Comparison of ENCODE assay signal across 15 mouse cellular contexts in the genomic region with DNA sequence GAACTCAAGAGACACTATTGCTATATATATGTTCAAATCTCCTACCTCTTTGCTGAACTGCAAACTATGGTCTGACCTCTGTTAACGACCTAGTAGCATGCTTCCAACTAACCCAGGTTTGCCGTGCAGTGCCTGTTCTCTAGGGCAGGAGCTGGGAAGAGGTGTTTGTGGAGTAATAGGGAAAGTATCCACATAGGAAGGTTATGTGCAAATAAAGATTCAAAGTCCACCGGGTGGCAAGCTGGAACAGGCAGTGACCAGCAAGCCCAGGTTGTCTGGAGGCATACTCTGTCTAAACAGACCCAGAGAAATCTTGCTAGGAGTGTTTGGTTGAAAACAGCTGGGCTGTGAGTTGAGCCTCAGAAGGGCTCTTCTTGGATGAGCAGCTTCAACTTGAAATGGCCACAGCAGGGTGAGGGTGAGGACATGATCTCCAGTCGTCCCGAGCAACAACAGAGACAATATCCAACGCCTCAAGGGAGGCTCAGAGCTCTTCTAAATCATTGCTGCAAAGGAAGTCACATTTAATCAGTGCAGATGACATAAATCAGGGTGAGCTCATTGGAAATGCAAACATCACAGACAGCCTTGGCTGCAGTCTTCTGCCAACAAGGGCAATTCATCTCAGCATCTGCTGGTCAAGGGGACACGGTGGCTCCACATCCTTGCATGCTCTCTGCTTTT.
DNase-seq lines count a peak whose midpoint lies in the region; ATAC-seq lines count a peak whose summit lies in the region.
"Had no signal": no experiment of that assay in that cellular context is flagged by ENCODE, and none has a peak within 500 bp of the region (broad histone marks: within the 10 kb centered on the region; RNA-seq: fewer than 3 reads in every experiment).

No protein-coding gene starts in this region.

- H3K27ac ChIP-seq in liver, embryonic 15.5 days (replicated peaks): no peak overlapping the region; the same call in 1 of the 2 replicates
- no peak overlapping the region for H3K27ac ChIP-seq in forebrain, embryonic 14.5 days (ENCODE audit: low read depth, low read length)
- H3K27ac ChIP-seq: embryonic facial prominence, embryonic 13.5 days; hindbrain, embryonic 13.5 days; limb, embryonic 13.5 days had no signal

- WGBS in liver, embryonic 15.5 days (ENCODE audit: insufficient replicate concordance): 50% methylated on average over 7 of the region's 7 CpGs
- WGBS in forebrain, embryonic 14.5 days: 83% methylated on average over 7 of the region's 7 CpGs

- H3K4me2 ChIP-seq in liver, embryonic 15.5 days: no peak overlapping the region
- H3K4me2 ChIP-seq in forebrain, embryonic 14.5 days (ENCODE audit: low read length): no peak overlapping the region
- H3K4me2 ChIP-seq: embryonic facial prominence, embryonic 13.5 days; hindbrain, embryonic 13.5 days; limb, embryonic 13.5 days had no signal

- no peak overlapping the region for H3K4me3 ChIP-seq in liver, embryonic 15.5 days (replicated peaks)
- H3K4me3 ChIP-seq in forebrain, embryonic 14.5 days (ENCODE audit: low read depth, low read length): no peak overlapping the region
- H3K4me3 ChIP-seq: embryonic facial prominence, embryonic 13.5 days; hindbrain, embryonic 13.5 days; limb, embryonic 13.5 days had no signal

- H3K36me3 ChIP-seq in liver, embryonic 15.5 days (replicated peaks): no peaks in the 10 kb centered on the region
- no peaks in the 10 kb centered on the region for H3K36me3 ChIP-seq in forebrain, embryonic 14.5 days (ENCODE audit: control insufficient read depth, insufficient read depth, low read length)
- H3K36me3 ChIP-seq: embryonic facial prominence, embryonic 13.5 days; hindbrain, embryonic 13.5 days; limb, embryonic 13.5 days had no signal

- DNase-seq in urinary bladder, postnatal 14 days (ENCODE audit: low spot score): peak; percentile 12
- DNase-seq in urinary bladder, adult 2 months (ENCODE audit: low spot score): no peak
- peak; percentile 40 for DNase-seq in kidney, adult 9 months
- no peak for DNase-seq in right cerebral cortex, adult 2 months (ENCODE audit: low spot score in 2 of 2)
- DNase-seq in forebrain, embryonic 14.5 days (ENCODE audit: low spot score): no peak
- DNase-seq in cerebellum, postnatal 14 days: no peak
- DNase-seq in B cell, adult 2 months: no peak
- DNase-seq: cerebellum, adult 8-10 months; gastrocnemius, postnatal 25 days had no signal

- no peaks in the 10 kb centered on the region for H3K9me3 ChIP-seq in liver, embryonic 15.5 days (replicated peaks)
- no peaks in the 10 kb centered on the region for H3K9me3 ChIP-seq in forebrain, embryonic 14.5 days (replicated peaks; ENCODE audit: control insufficient read depth, low read length)
- H3K9me3 ChIP-seq: embryonic facial prominence, embryonic 13.5 days; hindbrain, embryonic 13.5 days; limb, embryonic 13.5 days had no signal

- H3K9ac ChIP-seq in liver, embryonic 15.5 days: no peak overlapping the region
- H3K9ac ChIP-seq in forebrain, embryonic 14.5 days (ENCODE audit: low read length): no peak overlapping the region
- H3K9ac ChIP-seq: embryonic facial prominence, embryonic 13.5 days; hindbrain, embryonic 13.5 days; limb, embryonic 13.5 days had no signal

- peak; percentile 77 for ATAC-seq in liver, embryonic 15.5 days (ENCODE audit: insufficient read depth)
- ATAC-seq in forebrain, embryonic 14.5 days: no peak
- ATAC-seq: forebrain, embryonic 16.5 days; Patski had no signal

- H3K27me3 ChIP-seq in liver, embryonic 15.5 days: no peaks in the 10 kb centered on the region
- H3K27me3 ChIP-seq in forebrain, embryonic 14.5 days (replicated peaks; ENCODE audit: control insufficient read depth, insufficient read depth, low read length): no peaks in the 10 kb centered on the region
- H3K27me3 ChIP-seq: embryonic facial prominence, embryonic 13.5 days; hindbrain, embryonic 13.5 days; limb, embryonic 13.5 days had no signal

- H3K4me1 ChIP-seq in liver, embryonic 15.5 days (replicated peaks): no peaks in the 10 kb centered on the region
- H3K4me1 ChIP-seq in forebrain, embryonic 14.5 days (ENCODE audit: control insufficient read depth, insufficient read depth, low read length): no peaks in the 10 kb centered on the region
- H3K4me1 ChIP-seq: embryonic facial prominence, embryonic 13.5 days; limb, embryonic 13.5 days had no signal

Comparison
In these comparisons a context has a peak if more than half of its experiments do, and no peak if none do; other contexts are left out.
1. DNase-seq: peak in urinary bladder, postnatal 14 days (single experiment) and kidney, adult 9 months (single experiment); none in urinary bladder, adult 2 months (single experiment), right cerebral cortex, adult 2 months (0 of 2), forebrain, embryonic 14.5 days (single experiment), cerebellum, postnatal 14 days (0 of 2) and B cell, adult 2 months (0 of 2).